In the genomic region with DNA sequence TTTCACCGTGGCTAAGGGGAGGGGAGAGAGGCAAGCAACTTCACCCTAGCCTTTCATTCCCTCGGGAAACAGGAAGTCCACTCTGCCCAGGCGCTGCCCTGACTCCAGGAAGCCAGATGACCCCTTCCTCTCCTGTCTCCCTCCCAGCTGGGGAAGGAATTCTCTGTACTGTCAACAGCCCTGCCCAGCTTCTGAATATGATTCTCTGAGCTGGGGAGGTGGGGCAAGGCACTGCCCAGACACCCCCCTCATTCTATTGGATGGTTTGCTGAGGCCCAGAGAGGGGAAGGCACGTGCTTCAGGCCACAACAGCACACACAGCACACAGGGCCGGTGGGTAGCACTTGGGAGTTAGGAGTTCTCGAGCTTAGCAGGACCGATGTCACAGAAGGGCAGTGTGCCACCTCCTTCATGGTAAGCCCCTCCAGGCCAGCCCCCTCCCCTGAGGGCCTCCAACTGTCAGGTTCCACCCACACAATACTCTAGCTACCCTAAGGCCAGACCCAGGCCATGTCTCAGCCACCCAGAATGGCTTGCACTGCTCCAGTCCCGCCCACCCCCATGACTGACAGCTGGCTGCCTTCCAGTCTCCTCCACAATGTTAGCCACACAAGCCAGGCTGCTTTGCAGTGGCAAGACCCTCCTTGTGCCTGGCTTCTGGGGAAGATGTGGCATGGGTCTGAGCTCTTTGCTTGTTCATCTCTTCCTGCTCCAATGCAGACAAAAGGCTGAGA, we compare ENCODE assay signal across 9 mouse cellular contexts. TPM values are rescaled to one million over a fixed set of nuclear protein-coding genes. Genes with fewer than 3 reads are reported as not detected.
A peak's percentile ranks its signal among the peaks of the same experiment; 100 is the strongest.
DNase-seq lines count a peak whose midpoint lies in the region; ATAC-seq lines count a peak whose summit lies in the region.
"Had no signal": no experiment of that assay in that cellular context is flagged by ENCODE, and none has a peak within 500 bp of the region (broad histone marks: within the 10 kb centered on the region; RNA-seq: fewer than 3 reads in every experiment).

No protein-coding gene starts in this region.

- peak; percentile 96 for DNase-seq in heart, adult 11 months
- no peak for DNase-seq in heart, postnatal 25 days (ENCODE audit: low spot score)
- DNase-seq in forebrain, embryonic 10.5 days (ENCODE audit: extremely low spot score, low spot score), result peak; percentile 34
- peak; percentile 84 for DNase-seq in retina, postnatal 1 day
- no peak for DNase-seq in gastrocnemius, postnatal 25 days
- DNase-seq in cerebellum, adult 9-10 months, result no peak

- peak; percentile 72 for ATAC-seq in hindbrain, embryonic 16.5 days
- peak; percentile 49; the same call in 1 of the 2 replicates for ATAC-seq in liver, embryonic 15.5 days (ENCODE audit: insufficient read depth)

- H3K4me1 ChIP-seq in forebrain, embryonic 10.5 days, result peaks cover 62% of the 10 kb centered on the region
- H3K4me1 ChIP-seq in hindbrain, embryonic 16.5 days (ENCODE audit: control insufficient read depth, insufficient read depth, low read depth, low read length), result peaks cover 16% of the 10 kb centered on the region
- H3K4me1 ChIP-seq in liver, embryonic 15.5 days (replicated peaks), result no peaks in the 10 kb centered on the region

- H3K9me3 ChIP-seq in forebrain, embryonic 10.5 days, result no peaks in the 10 kb centered on the region
- H3K9me3 ChIP-seq in hindbrain, embryonic 16.5 days (ENCODE audit: control insufficient read depth, low read length), result no peaks in the 10 kb centered on the region
- no peaks in the 10 kb centered on the region for H3K9me3 ChIP-seq in liver, embryonic 15.5 days (replicated peaks)
- H3K9me3 ChIP-seq: G1E had no signal

- WGBS in forebrain, embryonic 10.5 days, result 63% methylated on average over 8 of the region's 8 CpGs
- 44% methylated on average over 8 of the region's 8 CpGs for WGBS in hindbrain, embryonic 16.5 days
- 29% methylated on average over 8 of the region's 8 CpGs for WGBS in liver, embryonic 15.5 days (ENCODE audit: insufficient replicate concordance)

- H3K4me2 ChIP-seq in hindbrain, embryonic 16.5 days (ENCODE audit: low read length), result no peak overlapping the region
- H3K4me2 ChIP-seq in liver, embryonic 15.5 days, result no peak overlapping the region

- H3K9ac ChIP-seq in hindbrain, embryonic 16.5 days (ENCODE audit: low read depth, low read length), result no peak overlapping the region
- no peak overlapping the region for H3K9ac ChIP-seq in liver, embryonic 15.5 days

- H3K36me3 ChIP-seq in forebrain, embryonic 10.5 days (replicated peaks), result no peaks in the 10 kb centered on the region
- no peaks in the 10 kb centered on the region for H3K36me3 ChIP-seq in hindbrain, embryonic 16.5 days (ENCODE audit: control insufficient read depth, insufficient read depth, low read length)
- H3K36me3 ChIP-seq in liver, embryonic 15.5 days (replicated peaks), result no peaks in the 10 kb centered on the region
- H3K36me3 ChIP-seq: G1E had no signal

- H3K4me3 ChIP-seq in forebrain, embryonic 10.5 days, result no peak overlapping the region
- H3K4me3 ChIP-seq in hindbrain, embryonic 16.5 days (ENCODE audit: low read length), result no peak overlapping the region
- H3K4me3 ChIP-seq in liver, embryonic 15.5 days (replicated peaks), result no peak overlapping the region

- intact Hi-C loops in heart, postnatal 25 days (cut with DNase I), result no loop called here

- H3K27ac ChIP-seq in forebrain, embryonic 10.5 days, result peak overlapping the region; percentile 66; the same call in 1 of the 2 replicates
- no peak overlapping the region for H3K27ac ChIP-seq in hindbrain, embryonic 16.5 days (ENCODE audit: low read depth, low read length)
- no peak overlapping the region for H3K27ac ChIP-seq in liver, embryonic 15.5 days (replicated peaks)

- peaks cover 80% of the 10 kb centered on the region for H3K27me3 ChIP-seq in forebrain, embryonic 10.5 days (ENCODE audit: poor library complexity, severe bottlenecking)
- no peaks in the 10 kb centered on the region for H3K27me3 ChIP-seq in hindbrain, embryonic 16.5 days (replicated peaks; ENCODE audit: control insufficient read depth, insufficient read depth, low read length)
- peaks cover 7% of the 10 kb centered on the region for H3K27me3 ChIP-seq in liver, embryonic 15.5 days

RNA-seq across cellular contexts. Expression of a gene that starts 48.9 kb away (rescaled TPM):
- 10 to 100 TPM; 37.7 to 41.9 TPM for total RNA-seq in heart, postnatal 25 days (2021)
- 17.8 and 18.7 TPM in 2 replicates for polyA plus RNA-seq in forebrain, embryonic 10.5 days (2016; fragmentation: Nextera tagmentation; extraction: Ambion mirVana)
- polyA plus RNA-seq in hindbrain, embryonic 16.5 days (2015; fragmentation: Nextera tagmentation; extraction: Ambion mirVana), result 151 and 187 TPM in 2 replicates
- 10.1 and 11.6 TPM in 2 replicates for polyA plus RNA-seq in liver, embryonic 15.5 days (2015; fragmentation: Nextera tagmentation; extraction: Ambion mirVana)
- total RNA-seq in gastrocnemius, postnatal 25 days (2021), result 10 to 100 TPM; 12.6 to 14.4 TPM

Comparison
In these comparisons a context has a peak if more than half of its experiments do, and no peak if none do; other contexts are left out.
1. DNase-seq: peak in heart, adult 11 months (single experiment), forebrain, embryonic 10.5 days (single experiment) and retina, postnatal 1 day (single experiment); none in heart, postnatal 25 days (single experiment), gastrocnemius, postnatal 25 days (single experiment) and cerebellum, adult 9-10 months (single experiment).